Mouse (Mus musculus) retina, adult 2 months (tissue): ENCODE measurements at regions not wholly inside any gene's neighbourhood (a gene's known extent, or its start where the extent isn't known, plus 50 kb on each side); places are given as distances from the start of the nearest gene placed in this dataset.

Experiments used
- DNase-seq: peaks from one replicate; pipeline ENCODE4 v3.0.0-alpha.2; 2012; ENCODE audit warnings: low read depth, low spot score

DNA sequence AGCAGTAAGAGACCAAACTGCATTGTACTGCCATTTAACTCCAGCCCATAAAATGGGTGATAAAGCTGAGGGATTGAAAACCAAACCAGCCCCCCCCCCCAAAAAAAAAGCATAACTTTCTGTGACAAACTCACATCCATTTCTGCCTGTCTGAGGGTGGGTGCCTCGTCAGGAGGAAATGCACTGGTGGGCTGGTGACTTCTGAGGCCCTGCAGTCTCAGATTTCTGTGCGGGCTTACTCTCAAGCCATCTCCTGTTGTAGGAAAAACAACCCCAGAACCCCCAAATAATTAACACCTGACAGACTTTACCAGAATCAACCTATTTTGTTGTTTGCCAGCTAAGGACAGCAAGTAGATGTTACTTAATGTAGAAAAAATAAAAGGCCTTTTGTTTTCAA is 220.9 kb downstream of the Snx10 start:
- DNase-seq, result no peak

DNA sequence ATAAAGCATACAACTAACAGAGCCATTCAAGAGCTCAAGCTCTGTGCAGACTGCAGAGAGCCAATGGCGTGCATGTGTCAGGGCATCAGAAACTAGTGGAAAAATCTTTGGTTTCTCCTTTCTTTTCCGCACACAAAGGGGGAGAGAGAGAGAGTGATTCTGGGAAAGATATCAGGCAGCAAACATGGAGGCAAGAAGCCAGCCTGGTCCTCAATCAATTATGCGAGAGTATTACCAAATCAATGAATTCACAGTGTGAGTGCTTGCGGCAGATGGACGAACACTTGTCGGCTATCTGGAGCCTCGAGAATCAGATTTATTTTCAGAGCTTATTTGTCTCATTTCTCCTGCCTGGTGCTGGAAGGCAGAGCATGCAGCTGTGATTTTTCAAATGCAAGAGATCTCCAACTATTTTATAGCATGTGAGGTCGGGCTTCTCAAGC is 230.6 kb downstream of the Snx10 start:
- no peak for DNase-seq

- no peak for DNase-seq
Measured at GRCm38 (mm10) chr6:51757131-51757530, 233.4 kb downstream of the Snx10 start.

DNA sequence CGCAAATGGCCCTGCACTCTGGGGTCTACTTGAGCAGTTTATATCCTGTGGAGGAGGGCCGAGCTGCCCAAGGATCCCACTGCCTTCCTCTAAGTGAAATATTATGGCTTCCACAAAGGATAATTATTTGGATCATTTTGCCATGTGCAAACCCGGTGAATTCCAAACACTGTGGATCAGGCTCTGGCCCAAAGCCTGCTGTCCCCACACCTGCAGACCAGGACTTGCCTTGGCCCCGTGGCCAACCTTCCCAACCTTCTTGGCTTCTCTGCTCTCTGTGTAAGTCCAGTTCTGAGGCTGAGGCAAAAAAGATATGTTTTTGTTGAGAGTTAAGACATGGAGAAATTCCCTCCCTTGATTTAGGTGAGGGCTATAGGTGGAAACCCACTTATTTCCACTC is 234.0 kb downstream of the Snx10 start:
- DNase-seq, result no peak

DNA sequence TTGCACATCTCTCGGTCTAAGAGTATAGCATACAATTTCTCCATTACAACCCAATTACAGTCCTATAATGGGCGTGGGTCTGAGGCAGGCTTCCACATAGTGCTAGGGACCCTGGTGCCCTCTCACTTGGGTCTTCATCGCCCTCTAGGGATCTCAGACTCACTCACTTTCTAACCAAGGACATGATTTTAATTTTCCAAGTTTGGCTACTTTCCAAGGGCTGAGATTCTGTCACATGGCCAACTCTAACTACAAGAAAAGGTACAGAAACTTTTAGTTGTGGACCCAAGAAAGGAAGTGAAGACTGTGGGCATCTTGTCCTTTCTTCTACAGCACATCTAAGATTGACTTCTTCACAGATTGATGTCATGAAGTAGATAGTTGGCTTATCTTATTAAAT is 235.1 kb downstream of the Snx10 start:
- no peak for DNase-seq

GRCm38 (mm10) chr6:51760372-51760771 is 236.7 kb downstream of the Snx10 start:
- no peak for DNase-seq

GRCm38 (mm10) chr6:51761506-51761905 is 237.8 kb downstream of the Snx10 start:
- no peak for DNase-seq

GRCm38 (mm10) chr6:51766482-51766881 is 242.8 kb downstream of the Snx10 start:
- DNase-seq, result no peak

- DNase-seq, result no peak
Measured at GRCm38 (mm10) chr6:51767582-51768341, 244.1 kb downstream of the Snx10 start.

DNA sequence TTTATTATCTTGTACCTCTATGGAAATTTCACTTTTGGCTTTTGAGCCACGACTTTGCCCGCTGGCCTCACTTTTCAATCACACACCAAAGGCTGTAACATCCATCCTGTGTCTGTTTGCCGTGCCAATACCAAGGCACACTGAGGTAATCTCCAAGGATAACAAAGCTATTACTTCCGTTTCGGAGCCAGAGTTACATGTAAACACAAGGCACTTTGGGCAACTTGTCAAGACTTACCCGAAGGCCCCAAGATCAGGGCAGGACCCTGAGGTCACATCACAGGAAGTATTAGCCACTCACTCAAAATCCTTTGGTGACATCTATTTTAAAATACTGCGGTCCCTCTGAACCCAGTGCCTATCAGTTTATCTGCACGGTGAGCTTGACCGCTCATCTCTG is 241.3 kb downstream of the Skap2 start:
- no peak for DNase-seq

DNA sequence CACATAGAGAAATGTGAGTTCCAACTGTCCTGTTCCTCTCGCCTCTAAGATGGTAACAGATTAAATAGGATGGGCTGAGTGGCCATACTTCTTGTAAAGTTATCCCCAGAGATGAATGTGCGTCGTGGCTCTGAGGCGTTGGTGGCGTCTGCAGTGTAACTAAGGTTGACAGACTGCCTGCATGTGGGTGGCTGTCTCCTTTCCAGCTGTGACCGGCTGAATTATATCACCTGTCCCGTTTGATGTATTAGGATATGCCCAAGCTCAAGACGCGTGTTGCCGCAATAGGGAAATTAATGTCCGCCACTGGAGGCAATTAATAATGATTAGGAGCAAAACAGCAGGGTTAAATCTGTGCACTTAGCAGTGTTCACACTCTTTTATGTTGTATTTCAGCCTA is 240.9 kb downstream of the Skap2 start:
- no peak for DNase-seq

- no peak for DNase-seq
Measured at GRCm38 (mm10) chr6:51774771-51775170, 237.6 kb downstream of the Skap2 start.

DNA sequence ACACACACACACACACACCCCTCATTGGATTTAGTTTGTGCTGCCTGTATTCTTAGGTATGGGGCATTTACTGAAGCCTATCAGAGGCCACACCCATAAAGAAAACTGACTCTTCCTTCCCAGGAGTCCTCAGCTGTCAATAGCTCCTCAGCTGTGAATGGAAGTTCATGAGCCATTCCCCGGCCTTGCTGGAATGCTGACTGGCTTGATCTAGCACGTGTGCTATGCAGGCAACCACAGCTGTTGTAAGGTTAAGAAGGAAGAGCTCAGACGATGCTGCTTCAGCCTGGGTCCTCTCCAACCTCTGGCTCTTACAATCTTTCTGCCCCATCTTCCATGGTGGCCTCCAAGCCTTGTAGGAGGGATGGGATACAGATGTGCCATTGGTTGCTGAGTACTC is 226.7 kb downstream of the Skap2 start:
- DNase-seq, result no peak

DNA sequence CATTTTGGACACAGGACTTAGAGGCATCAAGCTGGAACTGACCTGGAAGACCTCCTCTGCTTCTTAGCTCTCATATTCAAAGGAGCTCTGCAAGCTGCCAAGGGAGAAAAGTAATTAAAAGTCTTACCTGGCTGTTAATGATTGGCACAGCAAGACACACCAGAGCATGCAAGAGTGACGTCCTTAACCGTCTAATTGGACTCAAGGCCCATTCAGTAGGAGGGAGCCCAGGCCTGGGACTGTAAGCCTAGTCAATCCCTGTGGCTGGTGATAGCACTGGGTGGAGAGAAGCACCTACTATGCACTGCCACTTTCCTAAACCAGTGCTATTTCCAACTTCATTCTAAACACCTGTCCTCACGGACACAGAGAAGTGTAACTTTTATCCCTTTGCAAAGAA is 225.5 kb downstream of the Skap2 start:
- DNase-seq, result no peak

- DNase-seq, result no peak
Measured at GRCm38 (mm10) chr6:51788156-51788555, 224.2 kb downstream of the Skap2 start.

DNA sequence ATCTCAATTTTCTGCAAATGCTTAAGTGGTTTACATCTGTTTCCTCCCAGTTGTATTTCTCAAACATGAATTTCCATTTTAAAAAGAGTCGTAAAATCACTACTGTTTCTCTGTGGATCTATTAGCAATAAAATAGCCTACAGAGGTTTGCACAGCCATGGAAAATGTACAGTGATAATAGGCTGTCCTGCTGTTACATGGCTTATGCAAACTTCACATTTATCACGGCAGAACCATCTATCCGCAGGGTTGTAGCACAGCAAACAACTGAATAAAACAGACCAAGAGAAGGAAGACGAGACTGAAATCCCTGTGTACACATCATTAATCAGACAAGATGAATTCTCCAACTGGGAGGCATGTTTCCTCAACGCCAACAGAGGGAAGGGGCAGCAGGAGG is 222.1 kb downstream of the Skap2 start:
- no peak for DNase-seq

- DNase-seq, result no peak
Measured at GRCm38 (mm10) chr6:51790693-51791092, 221.7 kb downstream of the Skap2 start.

DNA sequence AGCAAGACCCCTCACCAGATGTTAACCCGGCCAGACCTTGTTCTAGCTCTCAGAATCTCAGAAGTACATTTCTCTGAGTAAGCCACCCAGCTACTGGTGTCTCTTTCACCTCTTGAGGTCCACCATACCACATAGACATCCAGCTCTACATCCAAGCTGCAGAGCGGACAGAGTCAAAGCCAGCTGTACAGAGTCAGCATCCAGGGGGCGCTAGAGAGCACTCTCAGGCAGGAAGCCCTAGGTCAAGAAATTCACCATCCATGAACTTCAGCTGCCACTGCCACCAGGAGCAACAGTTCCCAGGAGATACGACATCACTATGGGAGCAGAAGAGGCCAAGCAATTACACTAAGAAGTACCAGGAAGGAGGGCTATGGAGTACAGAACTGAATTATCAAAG is 217.0 kb downstream of the Skap2 start:
- no peak for DNase-seq

DNA sequence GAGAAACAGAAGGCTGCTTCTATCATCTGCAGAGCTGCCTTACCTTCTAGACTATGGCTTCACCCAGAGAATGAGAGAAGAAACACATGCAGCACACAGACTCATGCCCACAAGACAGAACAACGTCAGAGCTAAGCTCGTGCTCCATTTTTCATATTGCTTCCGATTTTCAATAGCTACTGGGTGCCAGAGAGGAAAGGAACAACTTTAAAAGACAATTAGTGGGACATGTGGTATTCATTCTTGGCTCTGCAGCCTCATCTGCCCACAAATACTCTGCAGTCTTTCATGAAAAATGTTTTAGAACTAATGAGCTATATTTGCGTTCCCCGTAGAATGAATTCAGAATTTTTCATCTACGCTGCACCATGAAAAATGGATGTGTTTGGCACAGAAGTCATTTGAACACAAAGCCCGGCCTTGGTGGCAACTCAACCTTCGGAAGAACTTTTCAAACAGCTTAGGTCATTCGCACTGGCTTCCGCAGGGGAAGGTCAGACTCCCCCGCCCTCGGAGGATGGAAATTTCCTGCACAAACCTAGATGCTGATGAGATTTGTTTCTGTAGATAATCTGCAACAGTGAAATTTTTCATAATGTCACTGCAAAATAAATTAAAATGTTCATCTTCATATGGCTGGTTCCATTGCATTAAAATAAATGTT is 213.6 kb downstream of the Skap2 start:
- DNase-seq, result no peak

- DNase-seq, result no peak
Measured at GRCm38 (mm10) chr6:51805656-51806055, 206.7 kb downstream of the Skap2 start.
